Comparison of ENCODE assay signal across 12 mouse cellular contexts in genomic region chr17:52461264-52461663, GRCm38 (mm10).
A peak's percentile ranks its signal among the peaks of the same experiment; 100 is the strongest.
DNase-seq lines count a peak whose midpoint lies in the region; ATAC-seq lines count a peak whose summit lies in the region.
"Had no signal": no experiment of that assay in that cellular context is flagged by ENCODE, and none has a peak within 500 bp of the region (broad histone marks: within the 10 kb centered on the region; RNA-seq: fewer than 3 reads in every experiment).

No protein-coding gene starts in this region.

- WGBS in forebrain, embryonic 13.5 days, result 41% methylated on average over 11 of the region's 11 CpGs
- WGBS in neural tube, embryonic 14.5 days, result 47% methylated on average over 11 of the region's 11 CpGs
- WGBS in liver, embryonic 11.5 days, result 85% methylated on average over 11 of the region's 11 CpGs

- peak overlapping the region; percentile 16 for H3K4me2 ChIP-seq in forebrain, embryonic 13.5 days
- H3K4me2 ChIP-seq in neural tube, embryonic 14.5 days (ENCODE audit: low read depth, low read length), result no peak overlapping the region
- no peak overlapping the region for H3K4me2 ChIP-seq in liver, embryonic 11.5 days
- H3K4me2 ChIP-seq: embryonic facial prominence, embryonic 13.5 days had no signal

- peaks cover 19% of the 10 kb centered on the region for H3K4me1 ChIP-seq in forebrain, embryonic 13.5 days
- H3K4me1 ChIP-seq in neural tube, embryonic 14.5 days (ENCODE audit: control insufficient read depth, insufficient read depth, low read length), result peaks cover 7% of the 10 kb centered on the region
- no peaks in the 10 kb centered on the region for H3K4me1 ChIP-seq in liver, embryonic 11.5 days (replicated peaks; ENCODE audit: control insufficient read depth, insufficient read depth, low read length)

- H3K36me3 ChIP-seq in forebrain, embryonic 13.5 days (ENCODE audit: poor library complexity, severe bottlenecking), result no peaks in the 10 kb centered on the region
- H3K36me3 ChIP-seq in neural tube, embryonic 14.5 days (ENCODE audit: control insufficient read depth, insufficient read depth, low read length), result no peaks in the 10 kb centered on the region
- no peaks in the 10 kb centered on the region for H3K36me3 ChIP-seq in liver, embryonic 11.5 days (ENCODE audit: control insufficient read depth, insufficient read depth, low read length)
- H3K36me3 ChIP-seq: embryonic facial prominence, embryonic 13.5 days had no signal

- no peaks in the 10 kb centered on the region for H3K27me3 ChIP-seq in forebrain, embryonic 13.5 days
- no peaks in the 10 kb centered on the region for H3K27me3 ChIP-seq in neural tube, embryonic 14.5 days (ENCODE audit: control insufficient read depth, insufficient read depth, low read length)
- H3K27me3 ChIP-seq in liver, embryonic 11.5 days (replicated peaks; ENCODE audit: control insufficient read depth, insufficient read depth, low read length), result no peaks in the 10 kb centered on the region
- H3K27me3 ChIP-seq: embryonic facial prominence, embryonic 13.5 days had no signal

- no peak overlapping the region for H3K4me3 ChIP-seq in forebrain, embryonic 13.5 days
- H3K4me3 ChIP-seq in neural tube, embryonic 14.5 days (ENCODE audit: low read depth, low read length), result no peak overlapping the region
- H3K4me3 ChIP-seq in liver, embryonic 11.5 days (ENCODE audit: low read depth, low read length), result no peak overlapping the region
- H3K4me3 ChIP-seq: embryonic facial prominence, embryonic 13.5 days had no signal

- peak overlapping the region; percentile 48 for H3K27ac ChIP-seq in forebrain, embryonic 13.5 days
- no peak overlapping the region for H3K27ac ChIP-seq in neural tube, embryonic 14.5 days (ENCODE audit: low read depth, low read length)
- H3K27ac ChIP-seq in liver, embryonic 11.5 days (ENCODE audit: low read depth, low read length), result no peak overlapping the region
- H3K27ac ChIP-seq: embryonic facial prominence, embryonic 13.5 days; stomach, postnatal 0 days had no signal

- H3K9me3 ChIP-seq in forebrain, embryonic 13.5 days (replicated peaks), result no peaks in the 10 kb centered on the region
- no peaks in the 10 kb centered on the region for H3K9me3 ChIP-seq in neural tube, embryonic 14.5 days (ENCODE audit: control insufficient read depth, low read length)
- no peaks in the 10 kb centered on the region for H3K9me3 ChIP-seq in liver, embryonic 11.5 days (ENCODE audit: control insufficient read depth, low read length)
- H3K9me3 ChIP-seq: embryonic facial prominence, embryonic 13.5 days had no signal

- no peak overlapping the region for H3K9ac ChIP-seq in forebrain, embryonic 13.5 days
- H3K9ac ChIP-seq in neural tube, embryonic 14.5 days (replicated peaks; ENCODE audit: low read depth, low read length), result no peak overlapping the region
- H3K9ac ChIP-seq in liver, embryonic 11.5 days (ENCODE audit: low read depth, low read length), result no peak overlapping the region
- H3K9ac ChIP-seq: embryonic facial prominence, embryonic 13.5 days had no signal

- no peak for DNase-seq in frontal cortex, postnatal 25 days (ENCODE audit: low spot score in 2 of 2)
- peak; percentile 2 for DNase-seq in 416B (ENCODE audit: low read depth)
- DNase-seq in liver, embryonic 11.5 days (ENCODE audit: low spot score), result no peak
- no peak for DNase-seq in kidney, postnatal 10 days
- DNase-seq in lung, postnatal 36 days, result no peak
- DNase-seq: adrenal gland, adult 8-10 months; gastrocnemius, postnatal 25 days had no signal

- ATAC-seq in frontal cortex, adult (ENCODE audit: low TSS enrichment), result peak; percentile 32; the same call in 1 of the 2 replicates
- peak; percentile 58 for ATAC-seq in forebrain, embryonic 13.5 days
- ATAC-seq in neural tube, embryonic 14.5 days (ENCODE audit: low read depth), result peak; percentile 59; the same call in 1 of the 2 replicates
- ATAC-seq in liver, embryonic 11.5 days (replicated peaks; ENCODE audit: low FRiP score), result no peak
